Mouse (Mus musculus): ENCODE measurements around the gene Gabrb2. TPM values are rescaled to one million over a fixed set of nuclear protein-coding genes. Genes with fewer than 3 reads are reported as not detected.

Gabrb2 gene
- total RNA-seq (2015) (not detected in 2 replicates), total RNA-seq (2017) (not detected in 2 replicates)

DNA sequence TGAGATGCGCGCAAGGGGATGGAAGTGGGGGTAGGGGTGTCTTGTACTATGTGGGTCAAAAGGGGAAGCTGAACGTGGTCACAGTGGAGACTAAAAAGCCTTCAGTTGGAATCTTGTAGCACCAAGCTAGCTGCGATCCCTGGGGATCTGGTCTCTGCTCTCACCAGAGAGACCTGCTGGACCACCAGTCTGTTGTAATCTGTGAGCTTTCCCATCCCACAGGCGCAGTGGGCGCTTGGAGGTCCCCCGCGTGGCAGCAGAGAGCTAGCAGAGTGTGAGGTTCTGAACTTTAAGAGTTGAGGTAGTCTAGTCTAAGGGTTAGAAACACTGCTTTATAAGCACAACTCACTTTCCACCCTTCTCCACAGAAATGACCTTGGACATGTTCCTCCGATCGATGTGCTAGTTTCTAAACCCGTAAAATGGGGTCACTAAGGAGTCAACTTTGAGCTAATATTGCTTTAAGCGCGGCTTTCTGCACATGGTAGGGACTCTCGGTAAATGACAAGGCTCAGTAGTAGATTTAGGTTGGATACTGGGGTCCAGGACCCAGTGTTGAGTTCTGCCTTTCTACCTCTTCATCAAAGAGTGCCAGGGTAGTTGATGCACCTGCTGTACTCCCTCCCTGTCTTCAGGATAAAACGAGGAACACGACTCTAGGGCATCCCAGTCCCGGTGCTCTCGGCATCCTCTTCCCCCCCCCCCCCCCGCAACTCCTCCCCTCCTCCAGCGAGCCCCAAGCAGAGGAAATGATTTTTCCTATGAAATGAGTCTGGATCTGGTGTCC lies at the start of gene Gabrb2:
Gene Gabrb2, plus strand, starts transcription at position 762 of the 787 bp plus-strand sequence.
- ATAC-seq (replicated peaks; ENCODE audit: poor library complexity) = no peak

DNA sequence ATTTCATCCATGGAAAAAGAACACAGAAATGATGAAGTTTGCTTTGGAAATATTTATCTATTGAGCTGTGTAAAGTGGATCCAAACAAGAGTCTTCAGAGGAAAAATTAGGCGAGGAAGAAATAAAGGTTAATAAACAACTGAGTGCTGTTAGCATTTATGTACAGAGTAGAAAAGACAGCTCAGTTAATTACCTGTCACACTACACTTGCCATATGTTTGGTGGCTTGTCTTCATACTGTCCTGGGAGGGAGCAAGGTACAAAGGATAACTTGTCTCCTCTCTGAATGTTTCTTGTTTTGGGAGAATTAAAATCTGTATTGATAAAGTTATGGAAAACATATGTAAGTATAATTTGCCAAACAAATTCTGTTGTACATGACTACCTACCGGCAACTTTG lies 40.6 kb upstream of the Gabrb2 start:
- ATAC-seq (replicated peaks; ENCODE audit: poor library complexity) = no peak

- ATAC-seq (replicated peaks; ENCODE audit: poor library complexity) = no peak
Measured at GRCm38 (mm10) chr11:42386486-42386885, 33.1 kb upstream of the Gabrb2 start.

- ATAC-seq (replicated peaks; ENCODE audit: poor library complexity) = no peak
Measured at GRCm38 (mm10) chr11:42390682-42391290, 28.8 kb upstream of the Gabrb2 start.

DNA sequence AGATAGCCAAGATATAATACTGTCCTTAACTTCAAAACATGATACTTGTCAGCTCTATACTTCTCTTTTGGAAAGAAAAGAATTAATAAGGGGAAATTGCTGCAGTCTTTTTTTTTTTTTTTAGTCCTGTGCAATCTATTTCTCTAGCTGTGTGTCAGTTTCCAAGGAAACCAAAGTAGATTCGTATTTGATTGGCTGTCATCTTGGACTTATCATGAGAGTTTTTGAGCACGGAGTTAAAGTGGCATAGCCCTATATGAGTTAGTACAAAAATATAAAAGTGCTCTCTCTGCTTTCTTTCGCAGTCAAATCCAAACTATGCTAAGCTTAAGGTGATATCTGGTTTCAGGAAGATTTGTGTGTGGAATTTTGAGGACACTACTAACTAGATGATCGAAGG lies 26.1 kb upstream of the Gabrb2 start:
- ATAC-seq (replicated peaks; ENCODE audit: poor library complexity) = no peak

DNA sequence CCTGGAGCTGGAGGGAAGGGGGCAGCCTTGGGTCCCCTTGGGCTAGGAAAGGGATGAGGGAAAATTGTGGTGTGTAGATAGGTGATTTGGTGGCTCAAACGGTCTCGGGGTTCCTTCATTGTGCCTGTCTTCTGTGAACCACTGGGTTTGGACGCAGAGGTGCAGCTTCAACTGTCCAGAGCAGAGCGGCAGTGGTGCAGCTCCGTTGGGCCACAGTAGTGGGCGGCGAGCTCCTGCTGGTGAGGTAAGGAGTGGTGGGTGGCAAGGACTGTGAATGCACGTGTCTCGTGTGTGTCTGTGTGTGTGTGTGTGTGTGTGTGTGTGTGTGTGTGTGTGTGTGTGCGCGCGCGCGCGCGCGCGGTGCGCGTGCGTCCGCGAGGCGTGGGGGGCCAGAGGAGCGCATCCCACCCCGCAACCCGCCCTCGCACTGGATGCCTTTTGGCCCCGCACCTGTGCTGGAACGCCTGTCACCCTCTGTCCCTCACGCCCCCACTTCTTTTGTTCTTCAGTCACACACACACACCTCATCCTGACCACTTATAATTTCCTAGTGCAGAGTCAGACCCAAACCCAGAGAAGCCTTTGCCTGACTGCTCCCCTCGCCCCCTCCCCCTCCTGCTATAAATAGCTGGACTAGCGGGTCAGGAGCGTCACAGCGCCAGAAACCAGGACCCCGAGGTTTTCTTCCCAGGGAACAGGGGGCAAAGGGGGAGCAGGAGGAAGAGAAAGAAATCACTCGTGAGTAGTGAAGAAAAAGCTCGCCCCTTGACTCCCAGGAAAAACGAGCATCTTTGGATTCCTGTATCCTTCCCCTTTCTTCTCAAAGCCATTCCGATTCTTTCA lies 455 bp downstream of the Gabrb2 start:
- ATAC-seq (replicated peaks; ENCODE audit: poor library complexity) = no peak

DNA sequence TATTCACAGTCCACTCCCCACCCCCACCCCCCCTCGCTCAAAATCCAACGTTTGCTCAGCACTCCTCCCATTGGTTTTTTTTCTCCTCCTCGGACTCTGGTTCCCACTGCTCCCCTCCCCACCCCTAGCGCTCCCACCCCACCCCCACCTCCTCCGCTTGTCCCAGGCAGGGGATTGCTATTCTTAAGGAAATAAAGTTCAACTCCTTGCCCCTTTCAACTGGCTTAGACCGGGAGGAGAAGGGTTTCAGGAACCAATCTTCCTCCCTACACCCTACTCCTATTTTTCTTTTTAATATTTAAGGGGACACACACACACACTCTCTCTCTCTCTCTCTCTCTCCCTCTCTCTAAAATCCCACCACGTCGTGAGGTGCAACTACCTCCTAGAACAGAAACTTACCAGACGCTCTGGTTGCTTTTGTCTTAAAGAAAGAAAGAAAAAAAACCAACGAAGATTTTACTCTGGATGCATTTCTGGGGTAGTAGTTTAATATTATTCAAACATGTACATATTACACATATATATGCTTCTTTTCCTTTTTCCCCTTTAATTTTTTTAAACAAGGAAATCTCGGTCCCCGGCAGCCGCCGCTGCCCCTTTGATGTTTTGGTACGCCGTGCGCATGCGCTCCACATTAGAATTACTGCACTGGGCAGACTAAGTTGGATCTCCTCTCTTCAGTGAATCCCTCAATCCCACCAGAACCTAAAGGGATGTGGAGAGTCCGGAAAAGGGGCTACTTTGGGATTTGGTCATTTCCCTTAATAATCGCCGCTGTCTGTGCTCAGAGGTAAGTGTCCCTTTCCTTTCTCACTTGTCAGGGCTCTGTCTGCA lies 1.3 kb downstream of the Gabrb2 start:
- no peak for ATAC-seq (replicated peaks; ENCODE audit: poor library complexity)

GRCm38 (mm10) chr11:42423231-42423630 lies 3.7 kb downstream of the Gabrb2 start:
- ATAC-seq (replicated peaks; ENCODE audit: poor library complexity) = 0 out of 2 replicates have a peak, but pooled peaks have one; percentile 42

DNA sequence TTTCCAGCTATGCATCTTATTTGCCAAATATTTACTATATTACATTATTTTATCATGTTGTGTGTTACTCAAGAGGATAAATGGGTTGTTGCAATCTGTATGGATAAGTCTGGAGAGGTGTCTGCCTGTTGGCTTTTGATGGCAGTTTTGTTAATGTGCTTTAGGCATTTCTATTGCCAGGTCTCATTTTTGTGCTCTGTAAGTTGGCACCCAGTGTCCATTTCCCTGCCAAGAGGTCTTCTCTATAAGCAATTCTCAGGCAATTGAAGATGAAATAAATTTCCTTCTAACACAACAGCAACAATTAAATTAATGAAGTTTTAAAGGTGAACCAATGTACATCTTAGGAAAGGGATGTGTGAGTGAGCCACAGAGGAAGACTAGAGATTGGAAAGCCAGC lies 11.9 kb downstream of the Gabrb2 start:
- ATAC-seq (replicated peaks; ENCODE audit: poor library complexity) = no peak

GRCm38 (mm10) chr11:42438978-42439377 lies 19.4 kb downstream of the Gabrb2 start:
- ATAC-seq (replicated peaks; ENCODE audit: poor library complexity) = no peak

DNA sequence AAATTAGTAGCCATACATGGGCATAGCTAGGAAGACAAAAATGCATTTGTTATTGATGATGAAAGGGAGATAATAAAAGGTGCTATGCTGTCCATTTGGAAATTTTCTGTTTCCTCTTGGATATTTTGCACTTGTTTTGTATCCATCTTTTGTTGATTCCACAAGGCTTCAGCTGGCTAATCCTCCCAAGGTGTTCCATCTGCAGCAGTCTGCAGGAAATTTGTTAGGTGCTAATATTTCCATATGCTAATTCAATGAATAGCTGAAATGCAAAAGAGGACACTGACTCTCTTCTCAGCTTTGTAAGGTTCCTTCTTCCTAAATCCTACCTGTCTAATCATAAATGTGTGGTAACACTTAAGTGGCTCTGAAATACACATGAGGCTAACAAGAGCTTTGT lies 24.1 kb downstream of the Gabrb2 start:
- ATAC-seq (replicated peaks; ENCODE audit: poor library complexity) = no peak

- ATAC-seq (replicated peaks; ENCODE audit: poor library complexity) = no peak
Measured at GRCm38 (mm10) chr11:42448929-42449328, 29.4 kb downstream of the Gabrb2 start.

DNA sequence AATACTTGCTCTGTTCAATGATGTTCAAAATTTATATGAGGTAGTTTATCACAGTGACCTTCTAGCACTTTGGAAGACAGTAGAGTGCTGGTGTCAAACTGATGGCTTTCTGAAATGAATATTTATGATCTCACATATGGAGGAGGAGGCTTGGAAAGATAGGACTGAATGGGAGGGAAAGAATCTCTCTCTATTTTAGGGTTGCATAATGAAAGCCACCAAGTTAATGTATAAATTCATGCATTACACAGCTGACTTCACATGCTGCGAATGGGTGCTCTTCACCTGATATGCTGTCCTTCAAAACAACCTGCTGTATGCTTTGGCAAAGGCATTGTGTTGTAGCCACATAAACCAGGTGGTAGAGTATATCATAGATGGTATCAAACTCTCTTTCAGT lies 44.6 kb downstream of the Gabrb2 start:
- ATAC-seq (replicated peaks; ENCODE audit: poor library complexity) = no peak

GRCm38 (mm10) chr11:42468381-42468780 lies 48.8 kb downstream of the Gabrb2 start:
- ATAC-seq (replicated peaks; ENCODE audit: poor library complexity) = no peak

- ATAC-seq (replicated peaks; ENCODE audit: poor library complexity) = no peak
Measured at GRCm38 (mm10) chr11:42474523-42474922, 55.0 kb downstream of the Gabrb2 start.

- ATAC-seq (replicated peaks; ENCODE audit: poor library complexity) = no peak
Measured at GRCm38 (mm10) chr11:42487625-42488024, 68.1 kb downstream of the Gabrb2 start.

GRCm38 (mm10) chr11:42501166-42501565 lies 81.6 kb downstream of the Gabrb2 start:
- no peak for ATAC-seq (replicated peaks; ENCODE audit: poor library complexity)

DNA sequence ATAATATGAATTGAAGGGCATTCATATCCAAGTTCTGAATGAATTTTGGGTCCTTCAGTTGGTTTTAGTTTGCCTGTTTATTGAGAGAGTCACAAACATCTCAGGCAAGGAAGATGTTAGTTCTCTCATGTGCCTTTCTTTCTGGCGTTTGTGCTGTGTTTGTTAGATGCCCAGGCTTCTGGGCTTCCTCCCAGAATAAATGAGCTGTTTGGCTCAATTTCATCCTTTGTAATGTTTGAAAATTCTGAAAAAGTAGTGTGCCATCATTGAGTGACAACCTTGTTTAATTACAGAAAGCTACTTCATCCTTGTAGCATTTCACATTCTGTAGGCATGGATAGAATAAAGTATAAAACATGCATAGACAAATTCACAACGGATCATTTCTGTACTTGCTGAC lies 85.9 kb downstream of the Gabrb2 start:
- no peak for ATAC-seq (replicated peaks; ENCODE audit: poor library complexity)

- no peak for ATAC-seq (replicated peaks; ENCODE audit: poor library complexity)
Measured at GRCm38 (mm10) chr11:42505911-42506310, 86.4 kb downstream of the Gabrb2 start.

DNA sequence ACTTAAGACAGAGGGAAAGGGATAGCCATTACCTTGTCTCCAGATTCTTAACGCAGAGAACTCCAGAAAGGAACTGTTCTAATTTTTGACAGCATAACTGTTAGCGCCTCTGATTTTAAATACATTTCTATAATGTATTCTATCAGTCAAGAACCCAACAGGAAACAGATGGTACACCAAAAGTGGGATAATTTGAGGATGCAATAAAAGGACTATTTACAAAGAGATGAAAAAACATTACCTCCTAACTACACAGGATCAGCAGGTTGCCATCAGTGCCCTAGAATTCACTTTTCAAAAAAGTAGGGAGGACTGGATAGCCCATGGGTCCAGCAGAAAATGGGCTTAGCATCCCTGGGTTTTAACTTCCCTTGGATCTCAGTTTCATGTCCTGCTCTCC lies 102.4 kb downstream of the Gabrb2 start:
- no peak for ATAC-seq (replicated peaks; ENCODE audit: poor library complexity)

Measured in megakaryocyte progenitor cell, adult 5-6 weeks (primary cell).